Mouse (Mus musculus) kidney, embryonic 15.5 days (tissue): ENCODE results near the gene Lekr1. TPM values are rescaled to one million over a fixed set of nuclear protein-coding genes. Genes with fewer than 3 reads are reported as not detected.
"Not testable (repeated sequence)": the region's sequence is repeated elsewhere in the genome, so short reads cannot be mapped to it uniquely, and the experiment has no call there.

Source experiments
- ATAC-seq: fragments of 200-750 bp; cut with Nextera tagmentation; replicated peaks from 2 replicates; pipeline ENCODE4 v1.8.0; 2017; ENCODE audit warnings: moderate TSS enrichment; ENCODE audit not compliant: low FRiP score
- H3K27ac ChIP-seq: fragments of 300-500 bp; sonication (generic); 2 replicates; pipeline ENCODE4 v1.5.1; 2015; ENCODE audit warnings: mild to moderate bottlenecking, inconsistent platforms
- H3K27me3 ChIP-seq: fragments of 300-500 bp; sonication (generic); 2 replicates; pipeline ENCODE4 v1.6.1; 2015; ENCODE audit warnings: inconsistent platforms
- H3K36me3 ChIP-seq: fragments of 300-500 bp; sonication (generic); 2 replicates; pipeline ENCODE4 v1.6.1; 2015; ENCODE audit warnings: inconsistent platforms
- H3K4me1 ChIP-seq: fragments of 300-500 bp; sonication (generic); 2 replicates; pipeline ENCODE4 v1.6.1; 2015; ENCODE audit warnings: inconsistent platforms
- H3K4me2 ChIP-seq: fragments of 300-500 bp; sonication (generic); 2 replicates; pipeline ENCODE4 v1.6.1; 2015; ENCODE audit warnings: moderate library complexity, mild to moderate bottlenecking, inconsistent platforms
- H3K4me3 ChIP-seq: fragments of 300-500 bp; sonication (generic); replicated peaks from 2 replicates; pipeline ENCODE4 v1.5.1; 2015; ENCODE audit warnings: mild to moderate bottlenecking, inconsistent platforms
- H3K9ac ChIP-seq: fragments of 300-500 bp; sonication (generic); 2 replicates; pipeline ENCODE4 v1.6.1; 2015; ENCODE audit warnings: mild to moderate bottlenecking, inconsistent platforms
- H3K9me3 ChIP-seq: fragments of 300-500 bp; sonication (generic); replicated peaks from 2 replicates; pipeline ENCODE4 v1.6.1; 2016; ENCODE audit warnings: inconsistent platforms
- WGBS: fragments of 180-500 bp; shearing (Covaris S2); methylation state at CpG from one replicate; pipeline ENCODE4 v1.1.7; 2015; ENCODE audit warnings: mixed read lengths; 5-methylcytosine and 5-hydroxymethylcytosine counted together
- polyA plus RNA-seq: library from polyadenylated mRNA; unstranded; fragments of >200 nt; fragmentation: Nextera tagmentation; extraction: Ambion mirVana; gene quantifications from 2 replicates; pipeline ENCODE4 v1.2.1, GENCODE M21; 2015

Lekr1 gene
- polyA plus RNA-seq, 1 experiment from 2014 or later: 7.8 TPM

GRCm38 (mm10) chr3:65714372-65714771 is 48.3 kb downstream of the Lekr1 start:
- H3K27me3 ChIP-seq: no peaks in the 10 kb centered on the region
- H3K27ac ChIP-seq: no peak overlapping the region
- H3K4me3 ChIP-seq: no peak overlapping the region
- H3K36me3 ChIP-seq: no peaks in the 10 kb centered on the region
- no peak overlapping the region for H3K4me2 ChIP-seq
- ATAC-seq: no peak
- no peaks in the 10 kb centered on the region for H3K4me1 ChIP-seq
- no peaks in the 10 kb centered on the region for H3K9me3 ChIP-seq
- no peak overlapping the region for H3K9ac ChIP-seq
- WGBS: 81% methylated on average over 3 of the region's 3 CpGs

GRCm38 (mm10) chr3:65717406-65717805 is 51.4 kb downstream of the Lekr1 start:
- Histone ChIP-seq H3K9me3 (no peaks in the 10 kb centered on the region), H3K9ac (no peak overlapping the region), H3K27ac (no peak overlapping the region), H3K36me3 (no peaks in the 10 kb centered on the region), H3K27me3 (no peaks in the 10 kb centered on the region), H3K4me3 (no peak overlapping the region), H3K4me1 (no peaks in the 10 kb centered on the region), H3K4me2 (no peak overlapping the region)
- no peak for ATAC-seq
- 85% methylated on average over 2 of the region's 2 CpGs for WGBS

GRCm38 (mm10) chr3:65722897-65723296 is 56.9 kb downstream of the Lekr1 start:
- Histone ChIP-seq H3K4me3 (no peak overlapping the region), H3K9me3 (no peaks in the 10 kb centered on the region), H3K4me1 (no peaks in the 10 kb centered on the region), H3K36me3 (no peaks in the 10 kb centered on the region), H3K27me3 (no peaks in the 10 kb centered on the region), H3K27ac (no peak overlapping the region), H3K9ac (no peak overlapping the region), H3K4me2 (no peak overlapping the region)
- WGBS: 84% methylated on average over 4 of the region's 4 CpGs
- ATAC-seq: 0 out of 2 replicates have a peak, but pooled peaks have one; percentile 33

GRCm38 (mm10) chr3:65723664-65724063 is 57.6 kb downstream of the Lekr1 start:
- Histone ChIP-seq H3K36me3 (no peaks in the 10 kb centered on the region), H3K4me2 (no peak overlapping the region), H3K4me1 (no peaks in the 10 kb centered on the region), H3K27ac (no peak overlapping the region), H3K9ac (no peak overlapping the region), H3K4me3 (no peak overlapping the region), H3K27me3 (no peaks in the 10 kb centered on the region), H3K9me3 (no peaks in the 10 kb centered on the region)
- no peak for ATAC-seq
- 85% methylated on average over 4 of the region's 4 CpGs for WGBS

GRCm38 (mm10) chr3:65737816-65738215 is 71.8 kb downstream of the Lekr1 start:
- no peak for ATAC-seq
- Histone ChIP-seq H3K27ac (no peak overlapping the region), H3K9ac (no peak overlapping the region), H3K27me3 (no peaks in the 10 kb centered on the region), H3K36me3 (no peaks in the 10 kb centered on the region), H3K4me3 (no peak overlapping the region), H3K4me1 (no peaks in the 10 kb centered on the region), H3K4me2 (no peak overlapping the region), H3K9me3 (no peaks in the 10 kb centered on the region)
- WGBS: 79% methylated on average over 4 of the region's 4 CpGs

GRCm38 (mm10) chr3:65744936-65745335 is 78.9 kb downstream of the Lekr1 start:
- ATAC-seq: no peak
- WGBS: 70% methylated on average over 4 of the region's 4 CpGs
- Histone ChIP-seq H3K4me2 (no peak overlapping the region), H3K36me3 (no peaks in the 10 kb centered on the region), H3K4me1 (no peaks in the 10 kb centered on the region), H3K27me3 (no peaks in the 10 kb centered on the region), H3K4me3 (no peak overlapping the region), H3K9me3 (no peaks in the 10 kb centered on the region), H3K9ac (no peak overlapping the region), H3K27ac (no peak overlapping the region)

GRCm38 (mm10) chr3:65764511-65765508 is 98.8 kb downstream of the Lekr1 start:
- Histone ChIP-seq H3K36me3 (no peaks in the 10 kb centered on the region), H3K4me3 (no peak overlapping the region), H3K4me2 (no peak overlapping the region), H3K4me1 (no peaks in the 10 kb centered on the region), H3K27me3 (no peaks in the 10 kb centered on the region), H3K9ac (no peak overlapping the region), H3K27ac (no peak overlapping the region), H3K9me3 (no peaks in the 10 kb centered on the region)
- ATAC-seq: 0 out of 2 replicates have a peak, but pooled peaks have one; percentile 22
- 71% methylated on average over 20 of the region's 20 CpGs for WGBS

- Histone ChIP-seq H3K27me3 (no peaks in the 10 kb centered on the region), H3K9ac (no peak overlapping the region), H3K4me3 (no peak overlapping the region), H3K27ac (no peak overlapping the region), H3K4me2 (no peak overlapping the region), H3K36me3 (no peaks in the 10 kb centered on the region), H3K9me3 (no peaks in the 10 kb centered on the region), H3K4me1 (no peaks in the 10 kb centered on the region)
- no peak for ATAC-seq
These were observed 100.4 kb downstream of the Lekr1 start for GRCm38 (mm10) chr3:65766387-65766786.

- Histone ChIP-seq H3K4me3 (no peak overlapping the region), H3K9ac (no peak overlapping the region), H3K4me1 (no peaks in the 10 kb centered on the region), H3K9me3 (no peaks in the 10 kb centered on the region), H3K27me3 (no peaks in the 10 kb centered on the region), H3K4me2 (no peak overlapping the region), H3K36me3 (no peaks in the 10 kb centered on the region), H3K27ac (no peak overlapping the region)
- 87% methylated on average over 6 of the region's 6 CpGs for WGBS
- ATAC-seq: no peak
These were observed 101.3 kb downstream of the Lekr1 start for GRCm38 (mm10) chr3:65767202-65767862.

- not testable (repeated sequence) for H3K9ac ChIP-seq, ATAC-seq, H3K27ac ChIP-seq, H3K4me1 ChIP-seq, H3K9me3 ChIP-seq, H3K27me3 ChIP-seq, H3K36me3 ChIP-seq, H3K4me3 ChIP-seq, H3K4me2 ChIP-seq
- WGBS: 98% methylated on average over 7 of the region's 7 CpGs
These were observed 103.6 kb downstream of the Lekr1 start for GRCm38 (mm10) chr3:65769666-65770065.

- WGBS: 87% methylated on average over 1 of the region's 1 CpGs
- Histone ChIP-seq H3K27me3 (no peaks in the 10 kb centered on the region), H3K9me3 (no peaks in the 10 kb centered on the region), H3K4me1 (no peaks in the 10 kb centered on the region), H3K36me3 (no peaks in the 10 kb centered on the region), H3K4me2 (no peak overlapping the region), H3K27ac (no peak overlapping the region), H3K4me3 (no peak overlapping the region), H3K9ac (no peak overlapping the region)
- no peak for ATAC-seq
These were observed 107.9 kb downstream of the Lekr1 start for GRCm38 (mm10) chr3:65773910-65774309.

GRCm38 (mm10) chr3:65775096-65775495 is 109.1 kb downstream of the Lekr1 start:
- Histone ChIP-seq H3K4me1 (no peaks in the 10 kb centered on the region), H3K9me3 (no peaks in the 10 kb centered on the region), H3K27ac (no peak overlapping the region), H3K36me3 (no peaks in the 10 kb centered on the region), H3K27me3 (no peaks in the 10 kb centered on the region), H3K4me3 (no peak overlapping the region), H3K9ac (no peak overlapping the region), H3K4me2 (no peak overlapping the region)
- WGBS: 75% methylated on average over 5 of the region's 5 CpGs
- ATAC-seq: no peak
